Mouse (Mus musculus) testis, postnatal 14 days (tissue): ENCODE data around the gene 1810055G02Rik.

ENCODE experiments used
- DNase-seq: peaks from one replicate; pipeline ENCODE4 v3.0.0; 2021; ENCODE audit warnings: low spot score

1810055G02Rik gene

GRCm38 (mm10) chr19:3695006-3695405 lies 13.1 kb upstream of the 1810055G02Rik start:
- DNase-seq: no peak

GRCm38 (mm10) chr19:3695471-3695870 lies 12.6 kb upstream of the 1810055G02Rik start:
- DNase-seq: no peak

- DNase-seq: no peak
Observed at GRCm38 (mm10) chr19:3695976-3696375, 12.1 kb upstream of the 1810055G02Rik start.

- no peak for DNase-seq
Observed at GRCm38 (mm10) chr19:3698035-3698434, 10.1 kb upstream of the 1810055G02Rik start.

- DNase-seq: peak; percentile 62
Observed at GRCm38 (mm10) chr19:3699508-3700438, 8.3 kb upstream of the 1810055G02Rik start.

GRCm38 (mm10) chr19:3702460-3702859 lies 5.6 kb upstream of the 1810055G02Rik start:
- DNase-seq: no peak

GRCm38 (mm10) chr19:3706258-3706657 lies 1.8 kb upstream of the 1810055G02Rik start:
- no peak for DNase-seq

GRCm38 (mm10) chr19:3707553-3707952 lies 540 bp upstream of the 1810055G02Rik start:
- DNase-seq: no peak

GRCm38 (mm10) chr19:3709013-3709787 lies 1.1 kb downstream of the 1810055G02Rik start:
- no peak for DNase-seq

- DNase-seq: no peak
Observed at GRCm38 (mm10) chr19:3710436-3710835, 2.3 kb downstream of the 1810055G02Rik start.

GRCm38 (mm10) chr19:3714381-3714780 lies 6.3 kb downstream of the 1810055G02Rik start:
- no peak for DNase-seq

GRCm38 (mm10) chr19:3718481-3719361 lies 10.6 kb downstream of the 1810055G02Rik start:
- DNase-seq: peak; percentile 47

GRCm38 (mm10) chr19:3719362-3719891 lies 11.3 kb downstream of the 1810055G02Rik start:
- DNase-seq: peak; percentile 52

GRCm38 (mm10) chr19:3723170-3723569 lies 15.1 kb downstream of the 1810055G02Rik start:
- no peak for DNase-seq

- peak; percentile 35 for DNase-seq
Observed at GRCm38 (mm10) chr19:3723904-3724303, 15.8 kb downstream of the 1810055G02Rik start.

- peak; percentile 40 for DNase-seq
Observed at GRCm38 (mm10) chr19:3724779-3725178, 16.7 kb downstream of the 1810055G02Rik start.

GRCm38 (mm10) chr19:3728901-3729300 lies 20.8 kb downstream of the 1810055G02Rik start:
- no peak for DNase-seq

- no peak for DNase-seq
Observed at GRCm38 (mm10) chr19:3730781-3731646, 22.9 kb downstream of the 1810055G02Rik start.

GRCm38 (mm10) chr19:3736001-3736400 lies 27.9 kb downstream of the 1810055G02Rik start:
- DNase-seq: no peak

GRCm38 (mm10) chr19:3739650-3740049 lies 31.6 kb downstream of the 1810055G02Rik start:
- DNase-seq: no peak

- DNase-seq: no peak
Observed at GRCm38 (mm10) chr19:3742716-3743115, 34.6 kb downstream of the 1810055G02Rik start.
